In the genomic region with DNA sequence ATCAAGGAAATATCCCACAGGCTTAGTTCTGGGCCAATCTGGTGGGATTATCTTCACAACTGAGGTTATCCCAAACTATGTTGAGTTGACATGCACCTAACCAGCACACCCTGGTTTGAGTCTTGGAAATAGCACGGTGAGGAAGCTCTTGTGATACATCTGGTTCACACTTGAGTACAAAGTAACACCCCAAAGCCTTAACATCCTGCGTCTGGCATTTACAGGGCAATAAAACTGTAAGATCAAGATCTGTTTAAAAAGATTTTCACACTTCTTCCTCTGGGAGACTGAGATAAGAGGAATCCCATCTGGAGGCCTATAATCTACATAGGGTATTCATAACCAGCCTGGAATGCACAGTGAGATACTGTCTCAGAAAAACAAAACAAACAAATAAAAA, we compare ENCODE assay signal across 24 mouse cellular contexts. TPM values are rescaled to one million over a fixed set of nuclear protein-coding genes. Genes with fewer than 3 reads are reported as not detected.
"Had no signal": no experiment of that assay in that cellular context is flagged by ENCODE, and none has a peak within 500 bp of the region (broad histone marks: within the 10 kb centered on the region; RNA-seq: fewer than 3 reads in every experiment).

No protein-coding gene starts in this region.

- ATAC-seq: intestine, embryonic 16.5 days; liver, postnatal 0 days; lung, postnatal 0 days; midbrain, embryonic 13.5 days; midbrain, embryonic 16.5 days had no signal

- DNase-seq: kidney, adult 18-20 months; kidney, adult 9 months; kidney, postnatal 14 days; kidney, postnatal 4 days; left cerebral cortex, postnatal 4 days; liver, postnatal 0 days; lung, embryonic 14.5 days; lung, postnatal 36 days; retina, postnatal 1 day had no signal

RNA-seq across cellular contexts. Expression of a gene that starts 24.6 kb away (rescaled TPM):
- total RNA-seq: layer of hippocampus, adult 18-20 months; layer of hippocampus, postnatal 14 days; left cerebral cortex, adult 8-10 months; left cerebral cortex, postnatal 14 days; left cerebral cortex, postnatal 4 days; neutrophil, adult 5-6 weeks had no signal
- polyA plus RNA-seq: intestine, embryonic 16.5 days; liver, embryonic 11.5 days; liver, embryonic 14.5 days; liver, postnatal 0 days; lung, embryonic 14.5 days; midbrain, embryonic 10.5 days; midbrain, embryonic 13.5 days; midbrain, embryonic 16.5 days; neural tube, embryonic 13.5 days; small intestine, adult 2 months; stomach, embryonic 15.5 days had no signal
